Mouse (Mus musculus) induced T-regulatory cell, adult 2 months (primary cell): ENCODE measurements at regions not wholly inside any gene's neighbourhood (a gene's known extent, or its start where the extent isn't known, plus 50 kb on each side); places are given as distances from the start of the nearest gene placed in this dataset.

Experiments used
- DNase-seq: peaks from one replicate; pipeline ENCODE4 v3.0.0-alpha.2; 2012; ENCODE audit warnings: low read depth

- DNase-seq = no peak
Observed at GRCm38 (mm10) chr2:159539261-159539660, 744.7 kb downstream of the Dhx35 start.

- no peak for DNase-seq
Observed at GRCm38 (mm10) chr2:159557567-159557966, 763.0 kb downstream of the Dhx35 start.

GRCm38 (mm10) chr2:159565255-159565654 is 768.7 kb downstream of the Gm826 start:
- DNase-seq = no peak

- DNase-seq = no peak
Observed at GRCm38 (mm10) chr2:159565921-159566320, 768.0 kb downstream of the Gm826 start.

DNA sequence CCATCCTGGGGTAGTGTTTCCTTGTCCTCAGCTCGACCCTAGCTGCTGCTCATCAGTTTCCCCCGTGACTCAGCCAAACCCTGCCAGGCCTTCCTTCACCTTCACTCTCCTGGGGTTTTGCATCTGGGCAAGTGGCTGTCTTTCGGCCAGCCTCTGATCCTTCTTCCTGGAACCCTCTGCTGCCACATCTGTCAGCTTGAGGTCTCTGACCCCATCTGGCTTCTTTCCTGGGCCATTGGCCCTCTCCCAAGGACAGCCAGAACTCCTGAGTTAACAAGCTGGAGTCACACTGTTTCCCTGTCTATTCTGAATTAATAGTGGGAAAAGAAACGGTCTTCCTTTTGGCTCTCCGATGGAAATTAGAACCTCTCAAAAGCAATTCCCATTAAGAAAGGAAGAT is 767.5 kb downstream of the Gm826 start:
- no peak for DNase-seq

DNA sequence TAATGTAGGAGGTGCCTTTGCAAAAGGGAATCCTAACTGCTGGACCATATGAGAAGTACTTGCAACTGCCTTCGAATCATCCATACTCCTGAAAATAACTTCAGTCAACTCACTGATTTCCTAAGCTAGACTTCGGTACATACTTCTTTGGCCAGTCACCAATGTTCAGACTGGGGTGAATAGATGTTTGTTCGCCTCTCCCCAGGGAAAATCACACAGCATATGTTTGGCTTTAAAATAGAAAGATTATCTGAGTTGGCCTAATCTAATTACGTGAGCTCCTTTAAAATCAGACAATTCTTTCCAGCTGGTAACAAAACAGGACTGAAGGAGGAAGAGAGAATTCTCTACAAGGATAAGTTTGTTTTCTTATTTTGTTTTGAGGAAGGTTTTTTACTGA is 765.6 kb downstream of the Gm826 start:
- no peak for DNase-seq

DNA sequence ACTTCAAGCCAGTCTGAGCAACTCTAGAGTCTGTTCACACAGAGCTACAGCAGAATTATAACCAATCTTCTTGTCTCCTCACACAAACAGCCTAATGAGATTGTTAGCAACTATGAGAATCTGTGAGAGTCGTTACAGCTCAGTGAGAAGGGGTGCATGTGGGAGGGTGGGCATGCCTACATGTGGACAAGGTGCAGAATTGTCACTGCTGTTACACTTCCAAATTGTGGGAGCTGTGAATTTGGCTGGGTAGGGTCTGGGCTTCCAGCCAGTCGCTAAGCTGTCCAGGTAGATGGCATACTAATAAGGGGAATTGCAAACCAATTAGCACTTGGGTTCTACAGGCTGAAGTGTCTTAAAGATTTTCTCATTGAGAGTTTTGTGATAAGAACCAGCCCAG is 762.1 kb downstream of the Gm826 start:
- no peak for DNase-seq

DNA sequence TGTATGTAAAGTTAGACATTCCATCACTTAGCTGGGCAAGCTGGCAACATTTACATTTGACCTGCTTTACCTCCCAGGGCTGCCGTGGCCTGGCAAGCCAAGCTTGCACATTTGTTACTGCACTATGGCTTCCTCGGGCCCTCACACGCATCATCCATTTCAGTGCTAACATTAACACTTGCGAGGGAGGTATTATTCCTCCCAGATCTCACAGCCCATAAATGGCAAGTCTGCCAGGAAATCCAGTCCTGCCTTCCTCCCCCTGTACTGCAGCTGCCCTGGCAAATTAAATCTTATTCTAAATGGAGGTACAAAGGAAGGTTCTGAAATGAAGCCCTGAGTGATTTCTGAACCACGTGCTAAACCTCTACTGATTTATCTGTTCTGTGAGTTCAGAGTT is 758.7 kb downstream of the Gm826 start:
- DNase-seq = no peak

GRCm38 (mm10) chr2:159583103-159583502 is 750.9 kb downstream of the Gm826 start:
- DNase-seq = no peak

DNA sequence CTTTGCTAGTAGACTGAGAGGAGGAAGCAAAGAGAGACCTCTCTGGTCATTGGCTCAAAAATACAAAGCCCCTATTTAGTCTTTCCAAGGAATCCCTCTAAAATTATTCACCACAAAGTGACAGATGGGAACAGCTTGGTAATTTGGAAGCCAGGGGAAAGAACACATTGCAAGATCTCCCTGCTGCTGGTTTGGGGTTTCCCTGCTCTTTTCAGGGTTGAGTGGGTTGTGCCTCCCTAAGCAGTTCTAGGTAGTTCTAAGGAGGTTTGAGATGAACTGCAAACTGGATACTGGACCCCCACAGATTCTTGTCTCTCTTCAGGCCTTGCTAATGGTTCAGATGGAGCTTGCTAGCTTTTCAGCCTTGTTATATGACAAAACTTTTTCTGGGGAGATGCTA is 749.3 kb downstream of the Gm826 start:
- DNase-seq = no peak

DNA sequence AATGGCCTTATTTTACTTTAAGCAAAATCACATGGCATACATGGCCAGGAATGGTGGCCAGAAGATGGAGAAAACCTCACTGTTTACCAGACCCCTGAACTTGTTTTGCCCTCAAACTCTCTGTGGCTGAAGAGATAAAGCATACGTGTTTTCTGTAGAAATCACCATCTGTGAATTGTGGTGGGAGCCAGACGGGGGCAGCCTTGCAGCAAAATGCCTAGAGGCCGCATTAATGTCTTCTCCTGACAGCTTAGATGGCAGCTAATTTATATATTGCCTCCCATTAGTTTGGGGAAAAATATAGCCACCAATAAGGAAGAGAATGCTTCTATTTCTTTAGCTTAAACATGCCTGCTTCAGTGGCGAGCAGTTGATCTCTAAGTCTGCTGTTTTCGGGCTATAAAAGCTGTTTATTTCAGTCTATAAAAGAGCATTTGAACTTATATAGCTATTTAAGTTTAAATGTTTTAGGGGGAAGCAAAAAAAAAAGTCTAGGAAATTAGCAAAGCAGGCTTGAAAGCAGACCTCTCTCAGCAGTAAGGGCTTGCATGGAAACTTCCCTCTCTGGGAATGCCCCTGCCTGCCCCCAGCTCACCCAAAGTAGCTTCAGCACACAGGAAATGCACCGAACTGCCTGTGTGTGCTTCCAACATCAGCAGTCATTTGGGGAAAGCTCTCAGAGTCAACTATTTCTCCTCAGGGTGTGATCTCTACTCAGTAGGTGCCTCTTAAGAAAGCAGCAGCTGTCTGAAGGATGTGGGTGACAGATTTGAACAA is 747.1 kb downstream of the Gm826 start:
- DNase-seq = no peak

- DNase-seq = no peak
Observed at GRCm38 (mm10) chr2:159591396-159592124, 742.4 kb downstream of the Gm826 start.

GRCm38 (mm10) chr2:159592841-159593240 is 741.1 kb downstream of the Gm826 start:
- DNase-seq = no peak

GRCm38 (mm10) chr2:159596285-159596684 is 737.7 kb downstream of the Gm826 start:
- no peak for DNase-seq

DNA sequence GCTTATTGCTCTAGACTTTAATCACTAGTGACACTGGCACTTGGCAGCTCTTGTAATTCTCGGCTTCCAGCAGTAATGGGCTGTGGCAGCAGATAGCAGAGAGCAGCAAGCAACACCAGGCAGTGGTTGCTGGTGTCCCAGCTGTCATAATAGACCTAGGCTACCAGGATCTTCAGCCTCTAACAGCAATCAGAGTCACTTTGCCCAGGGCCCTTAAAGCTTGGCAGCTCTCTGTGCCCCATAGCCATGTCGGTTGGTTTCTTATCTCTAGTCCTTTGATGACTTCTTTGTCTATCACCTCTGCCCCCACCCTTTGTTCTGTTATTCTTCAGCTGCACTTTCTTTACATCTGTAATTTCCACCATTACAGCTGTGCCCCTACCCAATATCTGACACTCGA is 735.9 kb downstream of the Gm826 start:
- DNase-seq = no peak

- no peak for DNase-seq
Observed at GRCm38 (mm10) chr2:159607191-159607590, 726.8 kb downstream of the Gm826 start.

DNA sequence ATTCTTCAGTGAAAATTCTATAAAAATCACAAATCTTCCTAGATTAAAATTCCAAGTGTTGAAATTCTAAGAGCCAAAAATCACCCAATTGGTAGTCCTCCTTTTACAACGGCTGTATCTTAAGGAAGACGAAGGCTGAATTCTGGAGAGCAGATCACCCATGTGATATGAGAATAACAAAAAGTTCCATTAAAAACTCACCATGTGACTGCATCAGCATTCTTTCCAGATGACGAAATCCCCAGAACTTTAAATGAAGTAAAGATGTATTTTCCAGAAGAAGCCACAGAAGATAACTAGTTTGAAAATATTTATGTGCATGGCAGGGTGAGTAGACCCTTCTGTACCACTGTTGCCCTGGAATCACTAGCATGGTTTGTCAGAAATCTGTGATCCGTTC is 723.5 kb downstream of the Gm826 start:
- no peak for DNase-seq

- DNase-seq = no peak
Observed at GRCm38 (mm10) chr2:159616685-159617084, 717.3 kb downstream of the Gm826 start.

DNA sequence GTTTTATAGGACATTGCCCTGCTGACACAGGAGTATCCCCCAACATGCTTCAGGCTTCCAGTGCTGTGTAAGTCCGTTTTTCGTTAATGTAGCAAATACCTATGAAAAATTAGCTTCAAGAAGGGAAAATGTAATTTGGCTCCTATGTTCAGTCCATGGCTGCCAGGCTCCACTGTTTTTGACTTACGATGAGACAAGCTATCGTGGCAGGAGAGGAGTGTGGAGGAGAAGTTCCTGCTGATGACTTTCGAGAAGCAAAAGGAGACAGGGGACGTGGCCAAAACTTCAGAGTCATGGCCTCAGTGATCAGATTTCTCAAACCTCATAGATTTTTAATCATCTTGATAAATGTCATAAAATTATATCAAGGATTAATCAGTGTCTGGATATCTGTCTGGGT is 712.7 kb downstream of the Gm826 start:
- no peak for DNase-seq

DNA sequence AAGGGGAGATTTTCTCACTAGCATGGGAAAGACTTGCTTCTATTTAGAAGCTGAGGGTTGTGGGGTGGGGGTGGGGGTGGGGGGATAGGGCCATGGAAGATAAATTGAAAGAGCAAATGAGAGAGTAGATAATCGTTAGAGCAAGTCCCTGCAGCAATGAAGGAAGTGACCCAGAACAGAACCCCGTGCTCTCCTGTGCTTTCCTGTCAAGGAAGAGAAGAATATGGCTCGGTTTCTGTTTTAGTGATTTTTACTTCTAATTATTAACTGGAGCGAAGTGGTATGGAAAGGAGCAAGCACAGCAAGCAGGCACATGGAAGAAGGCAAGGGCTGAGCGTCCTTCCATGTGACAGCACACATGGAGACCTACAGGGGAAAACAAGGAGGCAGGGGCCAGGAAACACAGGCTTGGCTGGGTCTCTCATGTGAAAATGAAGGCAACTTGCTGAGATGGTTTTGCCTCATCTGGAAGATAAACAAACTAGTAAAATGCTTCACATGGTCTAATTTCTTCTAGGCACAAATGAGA is 711.8 kb downstream of the Gm826 start:
- no peak for DNase-seq

DNA sequence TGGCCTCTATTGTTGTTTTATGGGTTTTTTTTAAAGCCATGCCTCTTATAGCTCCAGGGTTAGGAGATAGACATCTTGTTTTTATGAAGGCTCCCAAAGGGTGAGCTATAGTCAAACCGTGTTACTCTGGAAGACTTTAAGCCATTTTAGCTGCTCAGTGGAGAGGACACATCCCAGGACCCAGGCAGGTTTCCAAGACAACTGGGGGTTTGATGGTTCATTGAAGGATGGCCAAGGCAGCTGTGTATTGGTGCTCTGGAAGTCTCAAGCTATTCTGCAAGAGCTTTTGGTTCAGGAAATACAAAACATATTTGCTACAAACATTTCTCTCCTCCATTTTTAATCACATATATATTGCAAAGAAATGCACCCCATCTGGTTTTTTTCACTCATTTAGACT is 708.7 kb downstream of the Gm826 start:
- no peak for DNase-seq

GRCm38 (mm10) chr2:159645861-159646260 is 688.1 kb downstream of the Gm826 start:
- no peak for DNase-seq

DNA sequence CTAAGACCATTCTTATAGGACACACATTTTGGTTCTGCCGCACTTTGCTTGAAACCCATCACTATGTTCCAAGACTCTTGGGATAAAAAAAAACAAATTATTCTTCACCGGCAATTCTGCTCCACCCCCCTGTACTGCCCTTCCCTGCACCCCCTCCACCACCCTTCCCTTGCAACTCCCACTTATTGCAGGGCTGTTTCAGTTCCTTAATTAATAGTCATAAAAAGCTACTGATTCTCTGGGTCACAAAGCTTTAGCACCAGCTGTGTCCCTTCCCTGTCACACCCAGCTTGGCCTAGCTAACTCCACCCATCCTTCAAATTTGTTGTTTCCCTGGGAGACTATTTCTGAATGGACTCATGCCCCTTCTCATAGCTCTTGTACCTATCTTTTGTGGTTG is 687.4 kb downstream of the Gm826 start:
- DNase-seq = no peak
